In genomic region chr17:25220746-25221145, GRCm38 (mm10) we compare ENCODE assay signal across 21 mouse cellular contexts. TPM values are rescaled to one million over a fixed set of nuclear protein-coding genes. Genes with fewer than 3 reads are reported as not detected.
A peak's percentile ranks its signal among the peaks of the same experiment; 100 is the strongest.
DNase-seq lines count a peak whose midpoint lies in the region; ATAC-seq and TF ChIP-seq lines count a peak whose summit lies in the region.
"Had no signal": no experiment of that assay in that cellular context is flagged by ENCODE, and none has a peak within 500 bp of the region (broad histone marks: within the 10 kb centered on the region; RNA-seq: fewer than 3 reads in every experiment).

No protein-coding gene starts in this region.

- H3K4me2 ChIP-seq in liver, embryonic 12.5 days: peak overlapping the region; percentile 89; the same call in 1 of the 2 replicates

- TF ChIP-seq POLR2A in kidney, adult 2 months (IDR thresholded peaks at IDR 0.05; ENCODE audit: low read depth, low read length): no peak

- TF ChIP-seq CTCF in kidney, adult 2 months (conservative IDR thresholded peaks at IDR 0.05; ENCODE audit: insufficient read depth, insufficient read length, low read depth, low read length): no peak

- peak overlapping the region; percentile 89; the same call in 1 of the 2 replicates for H3K9ac ChIP-seq in liver, embryonic 12.5 days

- 34% methylated on average over 1 of the region's 1 CpGs for WGBS in kidney, adult 2 months
- WGBS in liver, embryonic 12.5 days (ENCODE audit: insufficient replicate concordance): 79% methylated on average over 1 of the region's 1 CpGs

- H3K4me1 ChIP-seq in kidney, adult 2 months (ENCODE audit: control insufficient read depth, insufficient read depth, low read length): peaks cover 29% of the 10 kb centered on the region
- H3K4me1 ChIP-seq in megakaryocyte, embryonic 14.5 days: peaks cover 86% of the 10 kb centered on the region
- H3K4me1 ChIP-seq in liver, embryonic 12.5 days: peaks cover 46% of the 10 kb centered on the region

- DNase-seq in cerebellum, adult 11-12 months: peak; percentile 28
- peak; percentile 66 for DNase-seq in kidney, adult 2 months
- no peak for DNase-seq in kidney, postnatal 14 days
- DNase-seq in left cerebral cortex, postnatal 25 days (ENCODE audit: low spot score in 2 of 2): no peak
- DNase-seq: adrenal gland, adult 2 months; cerebellum, postnatal 14 days; gastrocnemius, postnatal 36 days; heart, postnatal 14 days; kidney, postnatal 4 days; right cerebral cortex, postnatal 4 days; thymus, postnatal 36 days had no signal

- no peaks in the 10 kb centered on the region for H3K36me3 ChIP-seq in kidney, adult 2 months (ENCODE audit: control insufficient read depth, insufficient read depth, low read length)
- peaks cover 72% of the 10 kb centered on the region for H3K36me3 ChIP-seq in megakaryocyte, embryonic 14.5 days (replicated peaks; ENCODE audit: low read length)
- H3K36me3 ChIP-seq in liver, embryonic 12.5 days: peaks cover 33% of the 10 kb centered on the region

- ATAC-seq in cerebellum, adult (ENCODE audit: insufficient number of reproducible peaks, low FRiP score, low TSS enrichment): no peak
- no peak for ATAC-seq in megakaryocyte, adult 5-6 weeks (ENCODE audit: poor library complexity, severe bottlenecking)
- ATAC-seq in liver, embryonic 12.5 days: no peak
- ATAC-seq: CD4-positive, CD25-positive, alpha-beta regulatory T cell, adult 4 months; forebrain, embryonic 14.5 days; inflammation-experienced regulatory T-cells, adult 6 months had no signal

- intact Hi-C loops in left cerebral cortex, postnatal 25 days (cut with DNase I): no loop called here

- peak overlapping the region; percentile 51; the same call in 1 of the 2 replicates for H3K27ac ChIP-seq in kidney, adult 2 months (ENCODE audit: insufficient read depth, low read depth, low read length)
- peak overlapping the region; percentile 99 for H3K27ac ChIP-seq in liver, embryonic 12.5 days

- H3K9me3 ChIP-seq in megakaryocyte, embryonic 14.5 days: no peaks in the 10 kb centered on the region
- H3K9me3 ChIP-seq in liver, embryonic 12.5 days (replicated peaks): no peaks in the 10 kb centered on the region
- H3K9me3 ChIP-seq: heart, embryonic 10.5 days; limb, embryonic 12.5 days had no signal

- no peak overlapping the region for H3K4me3 ChIP-seq in kidney, adult 2 months (ENCODE audit: insufficient read depth, low read depth, low read length)
- H3K4me3 ChIP-seq in megakaryocyte, embryonic 14.5 days (replicated peaks): peak overlapping the region; percentile 90
- H3K4me3 ChIP-seq in liver, embryonic 12.5 days: no peak overlapping the region; the same call in 1 of the 2 replicates

- no peaks in the 10 kb centered on the region for H3K27me3 ChIP-seq in kidney, adult 2 months (replicated peaks; ENCODE audit: control insufficient read depth, insufficient read depth, low read length)
- no peaks in the 10 kb centered on the region for H3K27me3 ChIP-seq in megakaryocyte, embryonic 14.5 days (replicated peaks)
- H3K27me3 ChIP-seq in liver, embryonic 12.5 days (replicated peaks): no peaks in the 10 kb centered on the region
- H3K27me3 ChIP-seq: limb, embryonic 12.5 days had no signal

RNA-seq across cellular contexts. Expression of gene Gnptg, which starts 19.2 kb away (rescaled TPM):
- polyA plus RNA-seq in kidney, adult 2 months (2012; rRNA removed): 121 and 123 TPM in 2 replicates
- polyA plus RNA-seq in megakaryocyte, embryonic 14.5 days (2012; ENCODE audit: insufficient read depth, low replicate concordance): 27.2 and 30.1 TPM in 2 replicates
- 17.1 and 19.0 TPM in 2 replicates for total RNA-seq in megakaryocyte, adult 5-6 weeks (2015)
- 12.3 and 13.0 TPM in 2 replicates for total RNA-seq in megakaryocyte, adult 5-6 weeks (2017)
- 22.2 and 24.4 TPM in 2 replicates for polyA plus RNA-seq in liver, embryonic 12.5 days (2016; fragmentation: Nextera tagmentation; extraction: Ambion mirVana)
- total RNA-seq in left cerebral cortex, postnatal 25 days (2021): 10 to 100 TPM; 71.3 to 79.8 TPM

RNA-seq across cellular contexts. Expression of gene Tsr3, which starts 19.2 kb away (rescaled TPM):
- polyA plus RNA-seq in kidney, adult 2 months (2012; rRNA removed): 20.0 and 21.6 TPM in 2 replicates
- polyA plus RNA-seq in megakaryocyte, embryonic 14.5 days (2012; ENCODE audit: insufficient read depth, low replicate concordance): 12.5 and 25.4 TPM in 2 replicates
- total RNA-seq in megakaryocyte, adult 5-6 weeks (2015): 7.3 and 9.2 TPM in 2 replicates
- 15.0 and 22.8 TPM in 2 replicates for total RNA-seq in megakaryocyte, adult 5-6 weeks (2017)
- 32.6 and 33.3 TPM in 2 replicates for polyA plus RNA-seq in liver, embryonic 12.5 days (2016; fragmentation: Nextera tagmentation; extraction: Ambion mirVana)
- total RNA-seq in left cerebral cortex, postnatal 25 days (2021): 10 to 100 TPM; 24.6 to 25.4 TPM

RNA-seq across cellular contexts. Expression of gene Unkl, which starts 32.5 kb away (rescaled TPM):
- 38.3 and 44.1 TPM in 2 replicates for polyA plus RNA-seq in kidney, adult 2 months (2012; rRNA removed)
- 20.2 and 51.9 TPM in 2 replicates for polyA plus RNA-seq in megakaryocyte, embryonic 14.5 days (2012; ENCODE audit: insufficient read depth, low replicate concordance)
- total RNA-seq in megakaryocyte, adult 5-6 weeks (2015): 7.3 and 7.7 TPM in 2 replicates
- 7.3 and 10.5 TPM in 2 replicates for total RNA-seq in megakaryocyte, adult 5-6 weeks (2017)
- 15.0 and 17.7 TPM in 2 replicates for polyA plus RNA-seq in liver, embryonic 12.5 days (2016; fragmentation: Nextera tagmentation; extraction: Ambion mirVana)
- total RNA-seq in left cerebral cortex, postnatal 25 days (2021): 10 to 100 TPM; 37.3 to 38.6 TPM

RNA-seq across cellular contexts. Expression of gene Baiap3, which starts 35.4 kb away (rescaled TPM):
- polyA plus RNA-seq in kidney, adult 2 months (2012; rRNA removed): 5.6 and 6.9 TPM in 2 replicates
- polyA plus RNA-seq in megakaryocyte, embryonic 14.5 days (2012; ENCODE audit: insufficient read depth, low replicate concordance): 1.7 and 2.7 TPM in 2 replicates
- total RNA-seq in megakaryocyte, adult 5-6 weeks (2015): 3.3 and 3.7 TPM in 2 replicates
- 1.8 and 4.0 TPM in 2 replicates for total RNA-seq in megakaryocyte, adult 5-6 weeks (2017)
- polyA plus RNA-seq in liver, embryonic 12.5 days (2016; fragmentation: Nextera tagmentation; extraction: Ambion mirVana): 0.30 and 0.44 TPM in 2 replicates
- total RNA-seq in left cerebral cortex, postnatal 25 days (2021): 10 to 100 TPM; 17.9 to 28.6 TPM
- total RNA-seq: gastrocnemius, postnatal 36 days had no signal
- polyA plus RNA-seq: erythroblast, embryonic 14.5 days had no signal

RNA-seq across cellular contexts. Expression of gene BC003965, which starts 36.4 kb away (rescaled TPM):
- 10.8 and 12.2 TPM in 2 replicates for polyA plus RNA-seq in kidney, adult 2 months (2012; rRNA removed)
- 31.5 and 33.2 TPM in 2 replicates for polyA plus RNA-seq in megakaryocyte, embryonic 14.5 days (2012; ENCODE audit: insufficient read depth, low replicate concordance)
- 9.7 and 10.8 TPM in 2 replicates for total RNA-seq in megakaryocyte, adult 5-6 weeks (2015)
- total RNA-seq in megakaryocyte, adult 5-6 weeks (2017): 2.7 and 5.9 TPM in 2 replicates
- 28.8 and 32.1 TPM in 2 replicates for polyA plus RNA-seq in liver, embryonic 12.5 days (2016; fragmentation: Nextera tagmentation; extraction: Ambion mirVana)
- 10 to 100 TPM; 19.9 to 21.3 TPM for total RNA-seq in left cerebral cortex, postnatal 25 days (2021)

Comparison
In these comparisons a context has a peak if more than half of its experiments do, and no peak if none do; other contexts are left out.
1. DNase-seq: peak in cerebellum, adult 11-12 months (single experiment) and kidney, adult 2 months (single experiment); none in kidney, postnatal 14 days (single experiment) and left cerebral cortex, postnatal 25 days (0 of 2).